Mouse (Mus musculus): Measurements from ENCODE around the gene Hsd17b3. TPM values are rescaled to one million over a fixed set of nuclear protein-coding genes. Genes with fewer than 3 reads are reported as not detected.

Gene Hsd17b3
- polyA plus RNA-seq, 2 experiments from 2014 or later = not detected

DNA sequence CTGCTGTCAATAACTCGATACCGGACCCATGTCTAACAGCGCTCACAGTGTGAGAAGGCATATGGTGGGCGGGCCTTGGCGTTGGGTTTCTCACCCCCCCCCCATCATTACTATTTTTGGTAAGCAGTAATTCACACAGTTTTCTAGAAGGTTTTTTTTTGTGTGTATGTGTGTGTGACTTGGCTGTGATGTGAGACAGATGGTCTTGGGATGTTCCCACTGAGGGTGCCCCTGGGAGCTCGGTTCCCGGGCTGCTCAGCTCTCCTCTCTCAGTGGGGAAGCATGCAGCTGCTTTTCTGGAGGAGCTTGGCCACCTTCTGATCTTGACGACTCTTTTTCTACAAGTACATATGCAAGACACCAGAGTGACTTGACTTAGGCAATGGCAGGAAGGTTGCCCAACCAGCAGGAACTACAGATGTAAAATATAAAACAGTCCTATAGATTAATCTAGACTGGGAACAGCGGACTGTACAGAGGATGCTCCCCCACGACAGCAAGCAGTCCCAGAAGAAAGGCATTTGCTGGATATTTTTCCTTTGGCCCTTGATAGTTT is 70.4 kb downstream of the Hsd17b3 start:
- no peak for ATAC-seq

DNA sequence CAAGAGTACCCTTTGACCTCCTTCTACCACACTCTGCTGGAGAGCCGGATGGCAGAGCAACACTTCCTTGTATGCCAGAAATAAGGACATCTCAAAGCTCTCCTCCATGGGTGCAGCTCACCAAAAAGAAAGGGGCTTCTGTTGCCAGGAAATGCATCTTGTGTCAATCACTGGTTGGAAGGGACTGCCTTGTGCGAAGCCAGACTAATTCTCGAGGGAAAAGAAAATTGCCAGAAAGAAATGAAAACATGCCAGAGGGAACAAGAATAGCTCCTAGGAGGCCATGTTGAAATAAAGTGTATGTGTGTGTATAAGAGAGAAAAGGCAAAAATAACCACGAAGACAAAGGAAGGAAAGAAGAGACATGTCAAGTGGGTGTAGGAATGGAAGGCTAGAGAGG is 73.0 kb downstream of the Hsd17b3 start:
- ATAC-seq = no peak

DNA sequence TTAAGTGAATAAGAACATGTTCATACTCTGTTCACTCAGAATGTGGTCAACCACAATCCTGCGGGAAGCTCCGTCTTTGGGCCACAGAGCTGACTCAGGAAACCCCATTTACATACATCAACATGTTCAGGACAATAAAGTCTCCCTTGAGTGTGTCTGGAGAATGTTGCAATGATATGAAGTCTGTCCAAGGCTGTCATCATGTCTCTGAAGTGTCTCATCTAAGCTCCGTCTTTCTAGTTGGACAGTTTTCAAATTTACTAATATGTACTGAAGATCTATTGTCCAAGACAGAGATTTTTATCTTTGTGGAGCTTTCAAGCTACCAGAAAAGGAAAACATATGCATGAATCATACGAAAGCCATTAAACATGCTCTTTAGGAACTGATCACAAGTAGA is 77.9 kb downstream of the Hsd17b3 start:
- no peak for ATAC-seq

Other genes with a start within 250 kb of the Hsd17b3 start
- 10 to 100 TPM; 29.7 to 47.5 TPM for gene Slc35d2, start 40.1 kb upstream of the Hsd17b3 start, polyA plus RNA-seq (2017; shearing (Covaris generic))
- 10 to 100 TPM; 10.7 to 16.1 TPM for gene Zfp367, start 64.0 kb upstream of the Hsd17b3 start, polyA plus RNA-seq (2017; shearing (Covaris generic))
- gene Habp4, start 72.6 kb upstream of the Hsd17b3 start, polyA plus RNA-seq (2017; shearing (Covaris generic)) = 1 to 10 TPM; 1.8 to 5.1 TPM
- 10 to 100 TPM; 10.3 to 10.4 TPM for gene Cdc14b, start 186.1 kb upstream of the Hsd17b3 start, polyA plus RNA-seq (2017; shearing (Covaris generic))
- 10 to 100 TPM in 1 of 2 experiments, 1 to 10 TPM in 1; 9.0 to 13.8 TPM for gene Aaed1, start 223.5 kb upstream of the Hsd17b3 start, polyA plus RNA-seq (2017; shearing (Covaris generic))

Data from activated CD4-positive, CD25-positive, alpha-beta regulatory T cell, adult 4 months (primary cell).